Mouse (Mus musculus) CD8-positive naive resting alpha-beta T cell, adult 2 months (primary cell): ENCODE measurements around the gene Olfr294.

ENCODE experiments used
- DNase-seq, 2 experiments: peaks; one replicate each; pipeline ENCODE4 v3.0.0; 2022; ENCODE audit warnings: low read depth in 2 of 2, low spot score in 2 of 2

Olfr294 gene

DNA sequence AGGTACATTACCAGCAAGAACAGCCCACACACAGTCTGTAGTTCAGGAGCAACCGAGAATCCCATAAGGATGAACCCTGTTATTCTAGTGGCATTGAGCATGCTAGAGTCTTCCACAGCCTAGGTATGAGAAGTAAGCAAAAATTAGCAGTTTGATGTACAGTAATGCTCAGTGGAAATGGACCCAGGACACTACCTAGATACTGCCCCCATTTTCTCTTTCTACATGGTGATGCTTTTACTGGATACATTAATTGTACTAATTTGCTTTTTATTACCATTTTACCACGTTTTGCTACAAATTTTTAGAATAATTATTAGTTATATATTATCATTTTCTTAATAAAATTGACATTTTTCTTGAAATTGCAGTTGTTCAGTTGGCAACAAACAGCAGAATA, at the start of gene Olfr294:
TSS of gene Olfr294 (minus strand) at position 101 of the 400 bp plus-strand sequence.
- no peak for DNase-seq

DNA sequence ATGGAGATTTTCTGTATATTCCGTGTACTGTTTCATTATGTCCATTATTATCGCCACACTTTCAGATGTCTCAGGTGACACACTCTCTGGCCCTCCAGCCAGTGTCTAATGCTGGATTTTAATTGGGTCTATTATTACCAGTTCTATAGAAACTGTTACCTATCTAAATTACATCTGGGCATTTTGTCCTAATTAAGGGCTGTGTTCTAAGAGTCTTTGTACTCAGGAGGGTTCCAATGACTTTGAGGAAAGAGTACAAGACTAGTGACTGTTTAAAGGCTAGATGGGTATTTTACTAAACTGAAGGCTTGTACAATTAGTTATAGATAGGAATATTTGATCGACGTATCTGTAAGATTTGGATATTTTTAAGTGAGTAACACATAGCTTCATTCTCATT, 32.3 kb upstream of the Olfr294 start, which contains the start of gene Olfr293:
TSS of gene Olfr293 (plus strand) at position 301 of the 400 bp plus-strand sequence.
- no peak for DNase-seq

DNA sequence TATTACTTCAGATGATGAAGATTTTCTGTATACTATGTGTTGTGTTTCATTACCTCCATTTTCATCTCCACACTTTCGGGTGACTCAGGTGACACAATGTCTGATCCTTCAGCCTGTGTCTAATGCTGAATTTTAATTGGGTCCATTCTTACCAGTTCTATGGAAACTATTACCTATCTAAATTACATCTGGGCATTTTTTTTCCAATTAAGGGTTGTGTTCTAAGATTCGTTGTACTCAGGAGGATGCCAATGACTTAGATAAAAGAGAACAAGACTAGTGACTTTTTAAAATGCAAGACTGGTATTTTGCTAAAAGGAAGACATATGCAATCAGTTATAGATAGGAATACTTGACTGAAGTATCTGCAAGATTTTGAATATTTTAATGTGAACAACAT, 32.9 kb downstream of the Olfr294 start, which contains the start of gene Olfr295:
TSS of gene Olfr295 (plus strand) at position 301 of the 400 bp plus-strand sequence.
- no peak for DNase-seq
